Mouse (Mus musculus): ENCODE data around the gene Adtrp. TPM values are rescaled to one million over a fixed set of nuclear protein-coding genes. Genes with fewer than 3 reads are reported as not detected.

Adtrp gene
- polyA plus RNA-seq, 1 experiment from 2014 or later = not detected

DNA sequence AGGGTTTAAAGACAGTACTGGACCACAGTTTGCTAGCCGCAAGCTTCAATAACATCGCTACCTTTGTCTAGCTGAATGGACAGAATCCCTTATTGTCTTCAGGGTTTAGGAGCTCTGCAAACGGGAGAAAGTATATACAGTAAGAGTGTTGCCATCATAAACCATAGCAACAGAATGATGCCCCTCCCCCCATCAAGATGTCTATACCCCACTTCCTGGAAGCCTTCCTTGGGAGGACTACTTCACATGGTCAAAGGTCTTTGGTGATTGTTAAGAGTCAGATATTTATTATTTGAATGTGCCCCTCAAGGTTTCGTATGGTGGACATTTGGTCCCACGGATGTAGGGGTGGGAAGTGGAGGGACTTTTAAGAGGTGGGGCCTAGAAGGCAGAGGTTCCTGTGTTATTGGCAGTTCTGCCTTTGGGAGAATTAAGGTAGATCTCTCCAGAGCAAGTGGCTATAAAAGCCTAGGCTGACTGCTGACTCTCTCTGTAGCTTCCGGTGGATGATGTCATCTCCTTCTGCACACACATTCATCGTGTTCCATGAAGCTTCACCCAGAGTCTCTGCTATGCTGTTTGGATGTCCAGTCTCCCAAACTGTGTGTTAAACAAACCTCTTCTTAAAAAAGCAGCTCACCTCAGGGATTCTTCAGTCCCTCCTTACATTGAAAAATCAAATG is 42.2 kb downstream of the Adtrp start:
- Histone ChIP-seq H3K4me1 (ENCODE audit: control insufficient read depth, insufficient read depth, low read length) (peaks cover 20% of the 10 kb centered on the region), H3K9me3 (replicated peaks; ENCODE audit: control insufficient read depth, low read length) (no peaks in the 10 kb centered on the region), H3K27ac (ENCODE audit: low read depth, low read length) (no peak overlapping the region), H3K4me2 (ENCODE audit: low read length) (no peak overlapping the region), H3K9ac (ENCODE audit: low read length) (no peak overlapping the region), H3K27me3 (replicated peaks; ENCODE audit: control insufficient read depth, insufficient read depth, low read length) (no peaks in the 10 kb centered on the region), H3K4me3 (ENCODE audit: low read depth, low read length) (no peak overlapping the region), H3K36me3 (ENCODE audit: control insufficient read depth, insufficient read depth, low read length) (no peaks in the 10 kb centered on the region)
- ATAC-seq (no peak), DNase-seq (ENCODE audit: low spot score) (no peak)
- 85% methylated on average over 7 of the region's 7 CpGs for WGBS

DNA sequence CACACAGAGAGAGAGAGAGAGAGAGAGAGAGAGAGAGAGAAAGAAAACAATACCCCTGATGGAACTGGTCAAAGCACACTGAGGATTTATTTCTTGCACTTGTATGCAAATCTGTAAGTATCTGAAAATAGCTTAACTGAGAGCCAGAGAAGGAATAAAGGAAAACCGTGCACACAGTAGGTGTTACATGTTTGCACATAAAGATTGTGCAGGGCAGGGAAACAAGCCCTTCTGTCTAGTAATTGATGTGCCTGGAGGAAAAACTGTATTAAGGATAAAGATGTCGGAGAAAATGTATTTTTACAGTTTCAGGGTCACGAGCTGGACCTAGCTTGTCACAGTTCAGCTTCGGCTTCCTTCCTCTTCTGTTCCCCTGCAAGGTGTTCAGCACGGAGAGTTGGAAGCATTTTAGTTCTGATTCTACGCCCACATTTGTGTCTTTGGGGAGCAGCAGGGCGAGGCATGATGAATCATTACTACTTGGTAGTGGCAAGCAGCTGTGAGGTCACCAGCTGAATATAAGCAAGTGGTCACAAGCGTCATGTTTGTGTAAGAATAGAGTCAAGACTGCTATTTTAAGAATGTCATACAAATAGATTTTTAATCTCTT is 43.7 kb downstream of the Adtrp start:
- no peak overlapping the region for H3K27ac ChIP-seq (ENCODE audit: low read depth, low read length)
- ATAC-seq (no peak), DNase-seq (ENCODE audit: low spot score) (no peak)
- H3K4me1 ChIP-seq (ENCODE audit: control insufficient read depth, insufficient read depth, low read length) = peaks cover 20% of the 10 kb centered on the region
- no peaks in the 10 kb centered on the region for H3K9me3 ChIP-seq (replicated peaks; ENCODE audit: control insufficient read depth, low read length)
- 76% methylated on average over 8 of the region's 8 CpGs for WGBS
- no peaks in the 10 kb centered on the region for H3K27me3 ChIP-seq (replicated peaks; ENCODE audit: control insufficient read depth, insufficient read depth, low read length)
- no peaks in the 10 kb centered on the region for H3K36me3 ChIP-seq (ENCODE audit: control insufficient read depth, insufficient read depth, low read length)
- H3K4me2 ChIP-seq (ENCODE audit: low read length) = no peak overlapping the region
- no peak overlapping the region for H3K4me3 ChIP-seq (ENCODE audit: low read depth, low read length)
- no peak overlapping the region for H3K9ac ChIP-seq (ENCODE audit: low read length)

DNA sequence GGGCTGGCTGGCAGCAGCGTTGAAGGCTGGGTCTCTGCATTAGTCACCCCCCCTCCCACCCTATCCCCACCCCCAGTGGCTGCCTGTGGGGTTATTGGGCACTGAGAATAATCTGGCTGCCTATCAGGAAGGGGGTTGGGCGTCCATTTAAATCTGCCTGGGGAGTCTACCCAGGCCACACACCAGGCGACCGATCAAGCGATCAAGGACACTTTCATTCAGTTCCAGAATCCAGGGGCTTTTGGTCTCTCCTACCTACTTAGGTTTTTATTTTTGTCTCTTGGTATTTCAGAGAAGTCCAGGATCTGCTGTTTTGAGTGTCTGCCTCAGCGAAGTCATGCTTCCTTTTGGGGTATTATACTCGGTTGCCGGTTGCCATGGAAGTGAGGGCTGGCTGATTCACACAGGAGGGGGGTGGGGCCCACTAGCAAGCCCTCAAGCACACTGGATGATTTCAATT is 46.3 kb downstream of the Adtrp start:
- Histone ChIP-seq H3K9me3 (replicated peaks; ENCODE audit: control insufficient read depth, low read length) (no peaks in the 10 kb centered on the region), H3K36me3 (ENCODE audit: control insufficient read depth, insufficient read depth, low read length) (no peaks in the 10 kb centered on the region), H3K27ac (ENCODE audit: low read depth, low read length) (peak overlapping the region; percentile 10; the same call in 1 of the 2 replicates), H3K4me2 (ENCODE audit: low read length) (peak overlapping the region; percentile 34), H3K4me3 (ENCODE audit: low read depth, low read length) (no peak overlapping the region), H3K4me1 (ENCODE audit: control insufficient read depth, insufficient read depth, low read length) (peaks cover 17% of the 10 kb centered on the region), H3K9ac (ENCODE audit: low read length) (no peak overlapping the region; the same call in 1 of the 2 replicates), H3K27me3 (replicated peaks; ENCODE audit: control insufficient read depth, insufficient read depth, low read length) (no peaks in the 10 kb centered on the region)
- DNase-seq (ENCODE audit: low spot score) (peak; percentile 88), ATAC-seq (peak; percentile 94)
- WGBS = 3% methylated on average over 8 of the region's 8 CpGs

DNA sequence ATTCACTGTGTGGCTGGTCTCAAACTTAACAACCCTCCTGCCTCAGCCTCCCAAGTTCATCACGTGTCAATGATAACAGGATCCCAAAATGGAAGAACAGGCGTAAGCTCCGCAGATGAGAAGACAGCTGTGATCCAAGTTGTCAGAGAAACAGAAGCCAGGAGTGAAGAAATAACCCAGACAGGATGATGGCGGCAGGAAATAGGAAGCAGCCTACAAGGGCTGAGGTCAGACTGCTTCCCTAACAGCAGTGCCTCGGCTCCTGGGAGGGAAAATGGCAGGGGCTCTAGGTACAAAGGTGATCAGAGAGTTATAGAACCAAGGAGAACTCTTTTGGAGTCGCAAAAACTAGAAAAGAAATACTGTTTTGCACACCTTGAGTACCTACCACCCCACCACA is 54.6 kb downstream of the Adtrp start:
- WGBS = 97% methylated on average over 6 of the region's 6 CpGs
- no peak overlapping the region for H3K27ac ChIP-seq (ENCODE audit: low read depth, low read length)
- ATAC-seq (no peak), DNase-seq (ENCODE audit: low spot score) (no peak)
- H3K27me3 ChIP-seq (replicated peaks; ENCODE audit: control insufficient read depth, insufficient read depth, low read length) = no peaks in the 10 kb centered on the region
- no peak overlapping the region for H3K9ac ChIP-seq (ENCODE audit: low read length)
- no peaks in the 10 kb centered on the region for H3K9me3 ChIP-seq (replicated peaks; ENCODE audit: control insufficient read depth, low read length)
- H3K4me1 ChIP-seq (ENCODE audit: control insufficient read depth, insufficient read depth, low read length) = no peaks in the 10 kb centered on the region
- H3K4me2 ChIP-seq (ENCODE audit: low read length) = no peak overlapping the region
- H3K36me3 ChIP-seq (ENCODE audit: control insufficient read depth, insufficient read depth, low read length) = no peaks in the 10 kb centered on the region
- no peak overlapping the region for H3K4me3 ChIP-seq (ENCODE audit: low read depth, low read length)

DNA sequence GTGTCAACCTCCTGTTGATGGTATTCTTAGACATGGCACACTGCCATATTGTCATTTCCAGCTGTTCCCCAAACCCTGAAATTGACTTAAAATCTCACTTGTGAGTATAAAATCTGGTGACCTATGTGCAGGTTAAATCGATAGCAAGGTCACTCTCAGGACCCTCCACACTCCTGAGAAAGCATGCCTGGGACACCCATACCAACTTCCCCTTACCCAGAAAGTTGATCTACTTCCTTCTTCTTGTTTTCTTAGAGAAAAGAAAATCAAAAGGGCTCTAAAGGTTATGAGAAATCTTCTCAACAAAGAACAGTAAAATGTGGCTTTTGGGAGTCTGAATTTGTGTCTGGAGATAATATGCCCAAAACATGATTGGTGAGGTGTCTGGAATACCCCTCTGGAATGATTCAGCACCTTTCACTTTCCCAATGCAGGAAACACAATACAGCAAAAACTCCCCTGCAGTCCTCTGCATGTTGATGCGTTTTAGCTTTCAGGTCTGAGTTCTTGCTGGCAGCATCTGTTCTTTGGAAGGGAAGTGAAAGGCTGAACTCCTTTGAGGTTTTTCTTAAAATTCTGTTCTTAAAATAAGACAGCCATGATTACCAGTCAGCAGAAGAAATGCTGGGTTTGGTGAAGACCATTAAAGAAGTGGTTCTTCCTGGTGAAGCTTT is 59.5 kb downstream of the Adtrp start:
- H3K36me3 ChIP-seq (ENCODE audit: control insufficient read depth, insufficient read depth, low read length) = no peaks in the 10 kb centered on the region
- ATAC-seq (no peak), DNase-seq (ENCODE audit: low spot score) (no peak)
- H3K9me3 ChIP-seq (replicated peaks; ENCODE audit: control insufficient read depth, low read length) = no peaks in the 10 kb centered on the region
- no peak overlapping the region for H3K27ac ChIP-seq (ENCODE audit: low read depth, low read length)
- no peaks in the 10 kb centered on the region for H3K27me3 ChIP-seq (replicated peaks; ENCODE audit: control insufficient read depth, insufficient read depth, low read length)
- H3K9ac ChIP-seq (ENCODE audit: low read length) = no peak overlapping the region
- H3K4me1 ChIP-seq (ENCODE audit: control insufficient read depth, insufficient read depth, low read length) = no peaks in the 10 kb centered on the region
- H3K4me2 ChIP-seq (ENCODE audit: low read length) = no peak overlapping the region
- H3K4me3 ChIP-seq (ENCODE audit: low read depth, low read length) = no peak overlapping the region
- WGBS = 78% methylated on average over 2 of the region's 2 CpGs

DNA sequence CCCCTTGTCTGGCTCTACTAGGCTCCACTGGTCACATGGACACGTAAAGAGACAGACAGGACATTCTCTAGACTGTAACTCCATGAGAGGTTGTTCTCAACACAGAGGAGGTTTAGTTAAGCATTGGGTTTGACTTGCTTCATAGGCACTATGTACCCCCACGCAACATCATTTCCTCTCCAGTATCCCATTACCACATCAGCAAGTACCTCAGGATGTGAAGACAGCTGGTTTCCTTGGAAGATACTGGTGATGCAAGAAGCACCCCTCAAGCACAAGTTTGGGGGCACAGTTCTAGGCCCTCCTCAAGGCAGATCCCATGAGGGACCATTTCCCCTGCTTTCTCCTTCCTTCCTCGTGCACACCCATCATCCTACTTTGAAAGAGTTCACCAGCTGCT is 60.8 kb downstream of the Adtrp start:
- 96% methylated on average over 3 of the region's 3 CpGs for WGBS
- no peak overlapping the region for H3K4me2 ChIP-seq (ENCODE audit: low read length)

DNA sequence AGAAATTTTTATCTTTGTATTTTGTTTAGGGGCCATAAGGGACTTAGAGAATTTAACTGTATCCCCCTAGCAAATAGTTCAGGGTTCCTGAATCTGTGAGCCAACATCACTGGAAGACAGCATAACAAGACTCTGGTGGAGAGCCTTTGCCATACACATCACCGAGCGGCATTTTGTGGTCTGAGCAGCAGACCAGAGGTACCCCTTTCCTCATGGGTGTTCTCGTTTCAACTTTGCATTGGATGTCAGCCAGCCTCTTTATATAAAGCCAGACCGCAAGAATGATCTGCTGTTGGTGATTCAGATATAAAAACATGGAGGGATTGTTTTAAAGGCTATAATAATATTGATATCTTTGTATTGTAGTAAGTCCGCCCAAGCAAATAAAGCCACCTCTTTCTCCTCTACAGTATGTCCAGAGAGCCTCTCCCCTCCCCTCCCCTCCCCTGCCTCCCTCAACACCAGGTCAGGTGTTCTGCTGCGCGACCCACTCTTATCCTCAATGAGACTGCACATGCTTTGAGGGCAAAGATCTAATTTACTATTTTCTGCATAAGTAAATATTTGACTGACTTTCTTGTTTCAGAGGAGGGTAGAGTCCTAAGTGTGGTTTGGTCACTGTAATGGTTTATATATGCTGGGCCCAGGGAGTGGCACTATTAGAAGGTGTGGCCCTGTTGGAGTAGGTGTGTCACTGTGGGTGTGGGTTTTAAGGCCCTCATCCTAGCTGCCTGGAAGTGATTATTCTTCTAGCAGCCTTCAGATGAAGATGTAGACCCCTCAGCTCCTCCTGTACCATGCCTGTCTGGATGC is 62.4 kb downstream of the Adtrp start:
- no peaks in the 10 kb centered on the region for H3K4me1 ChIP-seq (ENCODE audit: control insufficient read depth, insufficient read depth, low read length)
- ATAC-seq (no peak), DNase-seq (ENCODE audit: low spot score) (no peak)
- no peak overlapping the region for H3K4me3 ChIP-seq (ENCODE audit: low read depth, low read length)
- no peak overlapping the region for H3K27ac ChIP-seq (ENCODE audit: low read depth, low read length)
- H3K9ac ChIP-seq (ENCODE audit: low read length) = no peak overlapping the region
- WGBS = 66% methylated on average over 7 of the region's 7 CpGs
- no peaks in the 10 kb centered on the region for H3K27me3 ChIP-seq (replicated peaks; ENCODE audit: control insufficient read depth, insufficient read depth, low read length)
- H3K9me3 ChIP-seq (replicated peaks; ENCODE audit: control insufficient read depth, low read length) = no peaks in the 10 kb centered on the region
- no peaks in the 10 kb centered on the region for H3K36me3 ChIP-seq (ENCODE audit: control insufficient read depth, insufficient read depth, low read length)
- H3K4me2 ChIP-seq (ENCODE audit: low read length) = no peak overlapping the region

More for the DNA sequence above, 60.8 kb downstream of the Adtrp start:
- no peaks in the 10 kb centered on the region for H3K9me3 ChIP-seq (replicated peaks; ENCODE audit: control insufficient read depth, low read length)
- ATAC-seq (no peak), DNase-seq (ENCODE audit: low spot score) (no peak)
- H3K4me3 ChIP-seq (ENCODE audit: low read depth, low read length) = no peak overlapping the region
- no peak overlapping the region for H3K9ac ChIP-seq (ENCODE audit: low read length)
- no peaks in the 10 kb centered on the region for H3K36me3 ChIP-seq (ENCODE audit: control insufficient read depth, insufficient read depth, low read length)
- H3K4me1 ChIP-seq (ENCODE audit: control insufficient read depth, insufficient read depth, low read length) = no peaks in the 10 kb centered on the region
- no peaks in the 10 kb centered on the region for H3K27me3 ChIP-seq (replicated peaks; ENCODE audit: control insufficient read depth, insufficient read depth, low read length)
- H3K27ac ChIP-seq (ENCODE audit: low read depth, low read length) = no peak overlapping the region

DNA sequence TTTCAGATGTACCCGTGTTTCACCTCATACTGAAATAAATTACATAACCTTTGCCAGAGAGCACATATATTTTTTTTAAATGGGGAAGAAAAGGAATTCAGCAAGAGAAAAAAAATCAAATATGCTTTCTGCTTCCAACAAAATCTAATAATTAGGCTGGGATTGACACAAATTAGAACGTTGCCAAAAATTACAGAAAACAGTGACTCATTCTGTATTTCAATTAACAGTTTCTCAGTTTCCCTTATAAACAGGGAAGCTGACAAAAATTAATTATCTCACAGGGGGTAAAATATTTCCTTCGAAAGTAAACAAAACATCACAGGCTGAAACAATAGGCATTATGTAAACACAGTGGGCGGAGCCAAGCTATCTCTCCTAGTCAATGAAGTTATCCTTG is 67.2 kb downstream of the Adtrp start:
- H3K9me3 ChIP-seq (replicated peaks; ENCODE audit: control insufficient read depth, low read length) = no peaks in the 10 kb centered on the region
- no peak overlapping the region for H3K27ac ChIP-seq (ENCODE audit: low read depth, low read length)
- no peak overlapping the region for H3K4me2 ChIP-seq (ENCODE audit: low read length)
- H3K27me3 ChIP-seq (replicated peaks; ENCODE audit: control insufficient read depth, insufficient read depth, low read length) = no peaks in the 10 kb centered on the region
- WGBS = 55% methylated on average over 4 of the region's 4 CpGs
- no peaks in the 10 kb centered on the region for H3K36me3 ChIP-seq (ENCODE audit: control insufficient read depth, insufficient read depth, low read length)
- H3K4me1 ChIP-seq (ENCODE audit: control insufficient read depth, insufficient read depth, low read length) = no peaks in the 10 kb centered on the region
- H3K4me3 ChIP-seq (ENCODE audit: low read depth, low read length) = no peak overlapping the region
- no peak overlapping the region for H3K9ac ChIP-seq (ENCODE audit: low read length)
- peak; percentile 54 for DNase-seq (ENCODE audit: low spot score)
- no peak for ATAC-seq

Data from forebrain, embryonic 14.5 days (tissue).